Mouse (Mus musculus) midbrain, postnatal 0 days (tissue): ENCODE data around the gene 1700017B05Rik. TPM values are rescaled to one million over a fixed set of nuclear protein-coding genes. Genes with fewer than 3 reads are reported as not detected.
A peak's percentile ranks its signal among the peaks of the same experiment; 100 is the strongest.
"Not testable (repeated sequence)": the region's sequence is repeated elsewhere in the genome, so short reads cannot be mapped to it uniquely, and the experiment has no call there.

ENCODE experiments used
- ATAC-seq: fragments of 200-750 bp; cut with Nextera tagmentation; 2 replicates; pipeline ENCODE4 v1.8.0; 2017; ENCODE audit warnings: moderate number of reproducible peaks, mild to moderate bottlenecking, moderate TSS enrichment, moderate library complexity; ENCODE audit not compliant: low FRiP score
- DNase-seq: peaks from one replicate; pipeline ENCODE4 v3.0.0-alpha.2; 2015; ENCODE audit warnings: low spot score
- H3K27ac ChIP-seq: fragments of 300-500 bp; sonication (generic); 2 replicates; pipeline ENCODE4 v1.5.1; 2014; ENCODE audit warnings: low read depth, mild to moderate bottlenecking, low read length, mixed read lengths
- H3K27me3 ChIP-seq: fragments of 300-500 bp; sonication (generic); 2 replicates; pipeline ENCODE4 v1.6.1; 2014; ENCODE audit warnings: low read length, control low read depth, mixed read lengths; ENCODE audit not compliant: insufficient read depth
- H3K36me3 ChIP-seq: fragments of 300-500 bp; sonication (generic); 2 replicates; pipeline ENCODE4 v1.6.1; 2014; ENCODE audit warnings: low read length, control low read depth, mixed read lengths; ENCODE audit not compliant: insufficient read depth
- H3K4me1 ChIP-seq: fragments of 300-500 bp; sonication (generic); 2 replicates; pipeline ENCODE4 v1.6.1; 2014; ENCODE audit warnings: mild to moderate bottlenecking, control low read depth, antibody characterized with exemption, low read length, mixed read lengths; ENCODE audit not compliant: insufficient read depth
- H3K4me2 ChIP-seq: fragments of 300-500 bp; sonication (generic); 2 replicates; pipeline ENCODE4 v1.6.1; 2014; ENCODE audit warnings: low read depth, mild to moderate bottlenecking, low read length, mixed read lengths; ENCODE audit not compliant: poor library complexity, severe bottlenecking
- H3K4me3 ChIP-seq: fragments of 300-500 bp; sonication (generic); 2 replicates; pipeline ENCODE4 v1.5.1; 2014; ENCODE audit warnings: low read depth, mild to moderate bottlenecking, low read length, moderate library complexity
- H3K9ac ChIP-seq: fragments of 300-500 bp; sonication (generic); replicated peaks from 2 replicates; pipeline ENCODE4 v1.6.1; 2014; ENCODE audit warnings: mild to moderate bottlenecking, low read length, moderate library complexity, mixed read lengths; ENCODE audit not compliant: poor library complexity, severe bottlenecking
- H3K9me3 ChIP-seq: fragments of 300-500 bp; sonication (generic); 2 replicates; pipeline ENCODE4 v1.6.1; 2016; ENCODE audit warnings: low read length, control low read depth
- CTCF ChIP-seq: IDR thresholded peaks from 2 replicates; pipeline ENCODE4 v1.5.1; 2016; ENCODE audit warnings: antibody characterized with exemption, mild to moderate bottlenecking
- WGBS: fragments of 180-500 bp; shearing (Covaris S2); extraction: QIAGEN DNeasy Blood & Tissue Kit; methylation state at CpG from one replicate; pipeline ENCODE4 v1.1.7; 2014; 5-methylcytosine and 5-hydroxymethylcytosine counted together
- polyA plus RNA-seq: library from polyadenylated mRNA; unstranded; fragments of >200 nt; fragmentation: Nextera tagmentation; extraction: Ambion mirVana; gene quantifications from 2 replicates; pipeline ENCODE4 v1.2.1, GENCODE M21; 2015
- total RNA-seq: library from RNA; depleted of rRNA; stranded (reverse); fragments of >200 nt; gene quantifications from 2 replicates; pipeline ENCODE4 v1.2.3, GENCODE M21; 2014; rRNA removed

1700017B05Rik gene
- total RNA-seq (10.9 and 13.0 TPM in 2 replicates), polyA plus RNA-seq (4.5 and 5.0 TPM in 2 replicates)

DNA sequence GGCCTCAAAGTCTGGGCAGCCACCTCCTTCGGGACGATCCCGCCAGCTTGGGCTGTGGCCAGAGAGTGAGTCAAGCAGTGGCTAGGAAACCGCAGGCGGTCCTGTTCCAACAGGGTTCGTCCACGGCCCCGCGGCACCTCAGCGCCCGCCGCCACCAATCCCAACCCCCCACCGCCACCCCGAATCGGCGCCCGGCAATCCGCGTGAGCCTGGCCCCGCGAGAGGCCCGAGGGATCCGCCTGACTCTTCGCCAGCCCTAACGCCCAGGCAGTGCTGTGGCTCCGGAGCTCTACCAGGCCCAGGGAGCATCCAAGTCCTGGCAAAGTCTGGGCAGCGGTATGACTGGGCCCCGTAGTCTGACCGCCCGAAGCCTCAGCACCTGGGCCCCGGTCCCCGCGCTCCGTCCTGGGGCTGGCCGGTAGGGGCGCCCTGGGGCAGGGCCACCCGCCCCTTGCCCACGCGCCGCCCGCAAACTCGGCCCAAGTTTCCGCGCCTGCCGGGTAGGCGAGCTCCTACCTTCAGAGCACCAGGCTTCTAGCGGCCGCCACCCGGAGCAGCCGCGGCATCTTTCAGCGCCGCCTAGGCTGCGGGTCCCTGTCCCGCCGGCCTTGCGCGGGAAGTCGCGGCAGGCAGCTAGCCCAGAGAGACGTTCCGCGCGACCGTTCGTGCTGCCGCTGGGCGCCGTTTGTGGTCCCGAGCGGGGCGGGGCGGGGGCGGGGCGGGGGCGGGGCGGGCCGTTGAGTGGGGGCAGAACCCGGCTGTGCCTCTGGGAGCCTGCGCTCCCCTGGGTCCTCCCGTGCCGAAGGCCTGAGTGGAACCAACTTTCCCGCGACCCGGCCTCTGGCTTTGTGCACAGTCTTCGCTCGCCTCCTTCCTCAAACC is at the start of gene 1700017B05Rik:
1700017B05Rik (minus strand) TSS at position 700 of the 882 bp plus-strand sequence.
- H3K9me3 ChIP-seq: no peaks in the 10 kb centered on the region
- H3K4me2 ChIP-seq: peak within 1 kb of the TSS; percentile 98
- H3K27me3 ChIP-seq: no peaks in the 10 kb centered on the region
- H3K27ac ChIP-seq: peak within 1 kb of the TSS; percentile 26; the same call in 1 of the 2 replicates
- 0 out of 2 replicates have a peak, but pooled peaks cover 2% of the 10 kb centered on the region for H3K4me1 ChIP-seq
- ATAC-seq (peak; percentile 76), DNase-seq (peak; percentile 53)
- peak within 1 kb of the TSS; percentile 71 for H3K4me3 ChIP-seq
- H3K9ac ChIP-seq: peak within 1 kb of the TSS; percentile 74
- TF ChIP-seq CTCF: peak; percentile 67
- peaks cover 6% of the 10 kb centered on the region; the same call in 1 of the 2 replicates for H3K36me3 ChIP-seq
- under 1% methylated on average over 64 of the region's 87 CpGs for WGBS

DNA sequence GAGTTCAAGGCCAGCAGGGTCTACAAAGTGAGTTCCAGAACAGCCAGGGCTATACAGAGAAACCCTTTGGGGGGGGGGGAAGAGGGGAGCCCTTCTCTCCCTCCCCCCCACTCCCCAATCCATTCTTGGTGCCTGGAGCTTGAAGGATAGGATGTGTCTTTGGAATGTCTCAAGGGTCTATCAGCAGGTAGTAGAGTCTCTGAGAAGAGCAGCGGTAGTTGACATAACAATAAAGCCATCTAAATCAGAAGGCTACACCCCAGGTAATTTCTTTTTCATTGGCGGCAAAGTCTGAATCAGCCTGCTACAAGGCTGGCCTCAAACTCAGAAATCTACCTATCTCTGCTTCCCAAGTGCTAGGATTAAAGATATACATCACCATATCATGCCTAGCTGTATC is 48.5 kb upstream of the 1700017B05Rik start:
- ATAC-seq: no peak
- DNase-seq: no peak
- no peaks in the 10 kb centered on the region for H3K9me3 ChIP-seq
- H3K4me3 ChIP-seq: no peak overlapping the region
- no peaks in the 10 kb centered on the region for H3K36me3 ChIP-seq
- H3K27me3 ChIP-seq: no peaks in the 10 kb centered on the region
- H3K4me2 ChIP-seq: no peak overlapping the region
- no peak overlapping the region for H3K9ac ChIP-seq
- TF ChIP-seq CTCF: no peak
- WGBS: 87% methylated on average over 2 of the region's 2 CpGs
- no peaks in the 10 kb centered on the region for H3K4me1 ChIP-seq
- H3K27ac ChIP-seq: no peak overlapping the region

DNA sequence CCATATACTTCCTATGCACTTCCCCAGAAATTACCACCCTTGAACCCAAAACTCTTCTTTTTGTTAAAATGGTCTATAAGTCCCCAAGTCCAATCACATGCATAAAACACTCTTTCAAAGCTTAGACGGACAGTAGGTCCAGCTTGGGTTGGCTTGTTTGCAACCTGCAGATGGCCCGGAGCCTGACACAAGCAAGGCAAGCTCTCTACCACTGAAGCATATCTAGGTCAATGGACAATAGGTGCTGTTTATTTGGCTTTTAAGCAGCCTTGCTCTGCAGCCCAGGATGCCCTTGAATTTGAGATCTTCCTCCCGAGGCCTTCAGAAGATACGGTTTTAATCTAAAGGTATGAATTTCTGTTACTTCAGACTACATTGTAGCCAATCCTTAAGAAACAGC is 46.9 kb upstream of the 1700017B05Rik start:
- DNase-seq: no peak
- 96% methylated on average over 4 of the region's 4 CpGs for WGBS

DNA sequence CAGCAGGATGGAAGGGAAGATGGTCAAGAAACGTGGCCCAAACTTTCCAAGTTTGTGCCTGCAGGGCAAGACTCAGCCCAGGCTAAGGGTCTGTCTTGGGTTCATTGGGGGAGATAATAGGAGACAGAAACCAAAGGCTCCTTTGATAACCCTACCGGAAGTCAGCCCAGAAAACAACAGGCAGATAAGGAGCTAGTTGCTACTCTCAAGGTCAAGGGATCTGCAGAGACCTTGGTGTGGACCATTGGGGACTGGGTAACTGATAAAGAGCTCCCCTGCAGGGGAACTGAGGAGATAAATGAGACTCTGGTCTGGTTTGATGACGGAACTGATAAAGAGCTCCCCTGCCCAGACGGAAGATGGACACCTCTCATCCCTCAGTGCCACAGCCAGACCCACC is 45.0 kb upstream of the 1700017B05Rik start:
- H3K36me3 ChIP-seq: no peaks in the 10 kb centered on the region
- no peaks in the 10 kb centered on the region for H3K27me3 ChIP-seq
- H3K9me3 ChIP-seq: no peaks in the 10 kb centered on the region
- no peak overlapping the region for H3K9ac ChIP-seq
- no peak for TF ChIP-seq CTCF
- DNase-seq: no peak
- no peak for ATAC-seq
- H3K4me3 ChIP-seq: no peak overlapping the region
- no peak overlapping the region for H3K4me2 ChIP-seq
- no peaks in the 10 kb centered on the region for H3K4me1 ChIP-seq
- H3K27ac ChIP-seq: no peak overlapping the region
- 78% methylated on average over 4 of the region's 4 CpGs for WGBS

More for the DNA sequence above, 46.9 kb upstream of the 1700017B05Rik start:
- Histone ChIP-seq H3K4me3 (no peak overlapping the region), H3K36me3 (no peaks in the 10 kb centered on the region), H3K4me1 (no peaks in the 10 kb centered on the region), H3K27ac (no peak overlapping the region), H3K9ac (no peak overlapping the region), H3K4me2 (no peak overlapping the region), H3K27me3 (no peaks in the 10 kb centered on the region), H3K9me3 (no peaks in the 10 kb centered on the region)
- no peak for ATAC-seq
- TF ChIP-seq CTCF: no peak

GRCm38 (mm10) chr9:57304716-57305115 is 42.3 kb upstream of the 1700017B05Rik start:
- not testable (repeated sequence) for ATAC-seq, H3K4me1 ChIP-seq, H3K27me3 ChIP-seq

DNA sequence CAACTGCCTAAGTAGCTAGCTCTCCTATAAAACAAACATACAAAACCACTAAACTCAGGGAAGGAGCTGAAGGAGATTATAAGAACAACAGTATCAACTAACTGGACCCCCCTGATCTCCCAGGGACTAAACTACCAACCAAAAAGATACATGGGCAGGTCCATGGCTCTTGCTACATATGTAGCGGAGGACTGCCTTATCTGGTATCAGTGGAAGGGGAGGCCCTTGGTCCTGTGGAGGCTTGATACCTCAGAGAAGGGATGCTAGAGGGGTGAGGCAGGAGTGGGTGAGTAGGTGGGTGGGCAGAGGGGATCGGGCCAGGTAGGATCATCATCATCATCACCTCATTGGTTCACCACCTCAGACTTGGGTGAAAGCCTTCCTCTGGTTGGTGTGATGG is 41.8 kb upstream of the 1700017B05Rik start:
- Histone ChIP-seq H3K36me3 (no peaks in the 10 kb centered on the region), H3K9ac (no peak overlapping the region), H3K4me1 (no peaks in the 10 kb centered on the region), H3K9me3 (no peaks in the 10 kb centered on the region), H3K27me3 (no peaks in the 10 kb centered on the region), H3K27ac (no peak overlapping the region), H3K4me2 (no peak overlapping the region), H3K4me3 (no peak overlapping the region)
- TF ChIP-seq CTCF: no peak
- ATAC-seq (no peak), DNase-seq (no peak)
- 86% methylated on average over 2 of the region's 2 CpGs for WGBS

More at GRCm38 (mm10) chr9:57304716-57305115, 42.3 kb upstream of the 1700017B05Rik start:
- not testable (repeated sequence) for DNase-seq, H3K9ac ChIP-seq, H3K27ac ChIP-seq, H3K4me2 ChIP-seq, H3K4me3 ChIP-seq, H3K36me3 ChIP-seq, H3K9me3 ChIP-seq
- 97% methylated on average over 4 of the region's 4 CpGs for WGBS
